In genomic region chr13:113869212-113870205, GRCm38 (mm10) we compare ENCODE assay signal across 8 mouse cellular contexts.
DNase-seq lines count a peak whose midpoint lies in the region; ATAC-seq and TF ChIP-seq lines count a peak whose summit lies in the region.

No protein-coding gene starts in this region.

- H3K9me3 ChIP-seq in forebrain, embryonic 11.5 days (ENCODE audit: control insufficient read depth, low read length), result no peaks in the 10 kb centered on the region
- H3K9me3 ChIP-seq in stomach, embryonic 15.5 days, result no peaks in the 10 kb centered on the region

- H3K4me2 ChIP-seq in forebrain, embryonic 11.5 days (ENCODE audit: low read depth, low read length, severe bottlenecking), result no peak overlapping the region
- no peak overlapping the region for H3K4me2 ChIP-seq in stomach, embryonic 15.5 days

- peak; percentile 89 for TF ChIP-seq CTCF in brain, embryonic 14.5 days (IDR thresholded peaks at IDR 0.05; ENCODE audit: borderline replicate concordance, extremely low read depth, insufficient read depth, insufficient read length)

- intact Hi-C loops in heart, postnatal 36 days (cut with DNase I), result loop anchor here (2.0 to 10.0 kb wide), 6 partner anchors 415 to 1095 kb away; partner anchors contain the start of gene Gpx8
- intact Hi-C loops in left cerebral cortex, postnatal 4 days (cut with DNase I), result loop anchor here (5.0 to 10.0 kb wide), 2 partner anchors 547 to 1095 kb away; no protein-coding TSS in a partner anchor

- H3K27me3 ChIP-seq in forebrain, embryonic 11.5 days (ENCODE audit: control insufficient read depth, insufficient read depth, low read length), result no peaks in the 10 kb centered on the region
- H3K27me3 ChIP-seq in stomach, embryonic 15.5 days (replicated peaks), result no peaks in the 10 kb centered on the region

- DNase-seq in ovary, postnatal 14 days (ENCODE audit: low spot score), result peak; percentile 51
- DNase-seq in ovary, postnatal 10 days (ENCODE audit: low spot score), result no peak
- DNase-seq in brain, embryonic 14.5 days (ENCODE audit: low read depth), result peak; percentile 66
- DNase-seq in forebrain, embryonic 11.5 days (ENCODE audit: low spot score), result peak; percentile 82
- DNase-seq in heart, postnatal 36 days, result peak; percentile 67 to 74
- DNase-seq in left cerebral cortex, postnatal 4 days, result peak; percentile 60
- DNase-seq in mesoderm, embryonic 11.5 days (ENCODE audit: low read depth, low spot score), result peak; percentile 58

- no peaks in the 10 kb centered on the region for H3K36me3 ChIP-seq in forebrain, embryonic 11.5 days (ENCODE audit: control insufficient read depth, insufficient read depth, low read length)
- no peaks in the 10 kb centered on the region for H3K36me3 ChIP-seq in stomach, embryonic 15.5 days

- ATAC-seq in forebrain, embryonic 11.5 days (replicated peaks; ENCODE audit: low FRiP score), result peak; percentile 64; the same call in 1 of the 2 replicates
- 0 out of 2 replicates have a peak, but pooled peaks have one; percentile 42 for ATAC-seq in stomach, embryonic 15.5 days (ENCODE audit: insufficient read depth, low FRiP score, low read depth)

- H3K27ac ChIP-seq in forebrain, embryonic 11.5 days (ENCODE audit: low read depth, low read length), result no peak overlapping the region
- no peak overlapping the region for H3K27ac ChIP-seq in stomach, embryonic 15.5 days

- WGBS in forebrain, embryonic 11.5 days, result 71% methylated on average over 20 of the region's 20 CpGs
- WGBS in stomach, embryonic 15.5 days, result 64% methylated on average over 20 of the region's 20 CpGs

- no peaks in the 10 kb centered on the region for H3K4me1 ChIP-seq in forebrain, embryonic 11.5 days (replicated peaks; ENCODE audit: control insufficient read depth, insufficient read depth, low read length)
- H3K4me1 ChIP-seq in stomach, embryonic 15.5 days, result no peaks in the 10 kb centered on the region

- H3K9ac ChIP-seq in forebrain, embryonic 11.5 days (ENCODE audit: low read length), result no peak overlapping the region
- no peak overlapping the region for H3K9ac ChIP-seq in stomach, embryonic 15.5 days

- no peak for TF ChIP-seq POLR2A in brain, embryonic 14.5 days (IDR thresholded peaks at IDR 0.05; ENCODE audit: borderline replicate concordance, extremely low read depth, insufficient read depth, insufficient read length, poor library complexity, severe bottlenecking)

- H3K4me3 ChIP-seq in forebrain, embryonic 11.5 days (ENCODE audit: low read depth, low read length), result no peak overlapping the region
- no peak overlapping the region for H3K4me3 ChIP-seq in stomach, embryonic 15.5 days (replicated peaks)
